Mouse (Mus musculus) layer of hippocampus, adult 2 months (tissue): ENCODE data around the gene Grcc10. TPM values are rescaled to one million over a fixed set of nuclear protein-coding genes. Genes with fewer than 3 reads are reported as not detected.

Experiments
- DNase-seq, 2 experiments: peaks; one replicate each; pipeline ENCODE4 v3.0.0; 2022; ENCODE audit warnings: low spot score in 2 of 2
- H3K27ac ChIP-seq: fragments of 200-600 bp; 2 replicates; pipeline ENCODE4 v1.8.1; 2022
- H3K4me3 ChIP-seq: fragments of 200-600 bp; 2 replicates; pipeline ENCODE4 v1.8.1; 2022; ENCODE audit warnings: mild to moderate bottlenecking
- CTCF ChIP-seq: fragments of 200-600 bp; conservative IDR thresholded peaks from 2 replicates; pipeline ENCODE4 v1.8.1; 2022; ENCODE audit warnings: antibody characterized with exemption, mild to moderate bottlenecking, moderate library complexity
- microRNA-seq, 2 experiments: library from miRNA; unstranded; fragments of <30 nt; microRNA quantifications; one replicate each; pipeline ENCODE4 v1.2.0; 2021
- total RNA-seq, 2 experiments: library from RNA; stranded (reverse); gene quantifications; 2 replicates each; pipeline ENCODE4 v1.2.3; 2021

Gene Grcc10
- total RNA-seq, 2 experiments from 2014 or later = 295 to 339 TPM

DNA sequence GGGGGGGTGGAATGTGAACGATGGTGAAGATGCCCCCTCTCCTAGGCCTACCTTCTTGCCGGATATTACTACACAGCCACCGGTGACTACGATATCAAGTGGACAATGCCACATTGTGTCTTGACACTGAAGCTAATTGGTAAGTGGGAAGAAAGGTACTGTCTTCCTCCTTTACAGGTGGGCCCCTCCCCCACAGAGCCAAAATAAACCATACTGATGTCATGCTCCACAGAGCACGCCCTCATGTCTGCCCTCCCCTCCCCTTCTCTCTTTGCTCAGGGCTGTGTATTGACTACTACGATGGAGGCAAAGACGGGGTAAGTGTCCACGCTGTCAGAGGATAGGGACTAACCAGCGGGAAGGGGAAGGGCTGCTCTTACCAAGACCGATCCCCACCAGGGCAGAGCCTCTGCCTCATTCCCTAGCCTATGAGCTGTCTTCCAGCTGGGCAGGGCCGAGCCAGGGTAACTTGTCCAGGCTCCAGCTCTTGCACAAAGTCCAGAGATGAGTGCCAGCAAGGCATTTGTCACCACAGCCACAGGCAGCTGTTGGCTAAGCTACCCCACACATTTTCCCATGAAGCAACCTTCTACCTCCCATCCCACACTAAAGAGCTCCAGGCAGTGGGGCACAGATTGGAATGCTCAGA is 41.1 kb downstream of the Grcc10 start:
- peak; percentile 67 to 76 for DNase-seq
- no peak for TF ChIP-seq CTCF
- no peak overlapping the region for H3K4me3 ChIP-seq
- H3K27ac ChIP-seq = peak overlapping the region; percentile 81

DNA sequence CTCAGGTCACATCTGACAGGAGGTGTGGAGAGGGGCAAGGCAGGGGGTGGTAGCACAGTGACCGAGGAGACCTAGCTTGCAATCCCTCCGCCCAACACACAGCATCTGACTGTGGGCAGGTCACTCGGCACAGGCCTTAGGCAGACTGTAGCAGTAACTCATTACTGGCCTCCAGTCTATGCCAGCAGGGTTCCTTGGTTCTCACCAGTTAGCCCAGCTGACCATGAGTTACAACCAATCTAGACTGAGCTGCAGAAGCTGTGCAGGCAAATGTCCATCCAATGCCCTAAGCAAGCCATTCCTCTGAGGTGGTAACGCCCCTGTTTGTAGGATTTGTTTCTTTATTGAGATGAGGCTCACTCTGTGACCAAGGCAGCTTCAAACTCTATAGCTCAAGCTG is 41.8 kb downstream of the Grcc10 start:
- no peak for DNase-seq

DNA sequence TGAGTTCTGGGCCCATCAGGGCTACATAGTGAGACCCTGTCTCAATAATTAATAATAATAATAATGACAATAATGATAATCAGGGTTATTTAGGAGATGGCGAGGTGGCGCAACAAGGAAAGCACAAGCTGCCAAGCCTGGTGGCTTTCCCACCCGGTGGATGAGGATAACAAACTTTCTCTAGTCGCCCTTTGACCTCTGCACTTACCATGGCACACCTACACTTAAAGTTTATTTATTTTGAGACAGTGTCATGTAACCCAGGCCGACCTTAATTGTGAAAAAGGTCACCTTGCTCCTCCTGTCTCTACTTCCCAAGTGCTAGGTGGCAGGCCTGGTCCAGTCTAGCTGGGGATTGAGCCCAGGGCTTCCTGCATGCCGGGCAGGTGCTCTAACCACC is 42.4 kb downstream of the Grcc10 start:
- H3K4me3 ChIP-seq = no peak overlapping the region
- no peak for TF ChIP-seq CTCF
- no peak for DNase-seq
- H3K27ac ChIP-seq = no peak overlapping the region

More for the DNA sequence above, 41.8 kb downstream of the Grcc10 start:
- TF ChIP-seq CTCF = no peak
- Histone ChIP-seq H3K27ac (peak overlapping the region; percentile 81), H3K4me3 (no peak overlapping the region)

DNA sequence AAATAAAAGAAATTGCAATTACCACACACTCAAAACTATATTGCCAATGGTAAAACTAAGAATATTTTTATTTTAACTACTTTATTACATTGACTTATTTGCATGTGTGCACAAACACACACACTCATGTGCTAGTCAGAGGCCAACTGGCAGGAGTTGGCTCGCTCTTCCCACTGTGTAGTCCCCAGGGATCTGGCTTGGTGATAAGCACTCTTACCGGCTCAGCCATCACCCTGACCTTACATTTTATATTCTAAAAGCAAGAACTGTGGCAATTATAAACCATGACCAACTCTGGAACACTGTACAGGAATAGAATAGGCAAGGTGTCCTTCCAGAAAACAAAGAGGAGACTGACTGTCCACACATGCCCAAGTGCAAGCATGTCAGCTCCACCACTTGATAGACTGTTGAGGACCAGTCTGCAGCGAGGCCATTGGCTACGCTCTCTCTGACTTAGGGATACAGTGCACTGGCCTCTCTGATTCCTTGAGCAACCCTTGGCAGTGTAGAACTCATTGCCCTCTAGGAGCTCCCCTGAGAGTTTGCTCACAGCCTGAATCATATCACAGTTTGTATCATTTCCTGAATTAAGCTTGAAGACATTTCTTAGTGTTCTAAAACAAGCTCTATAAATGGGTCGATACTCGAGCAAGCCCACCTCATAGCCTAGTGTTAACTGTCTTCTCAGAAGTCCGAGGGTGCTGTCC is 44.6 kb downstream of the Grcc10 start:
- Histone ChIP-seq H3K27ac (no peak overlapping the region), H3K4me3 (no peak overlapping the region)
- TF ChIP-seq CTCF = no peak
- no peak for DNase-seq

DNA sequence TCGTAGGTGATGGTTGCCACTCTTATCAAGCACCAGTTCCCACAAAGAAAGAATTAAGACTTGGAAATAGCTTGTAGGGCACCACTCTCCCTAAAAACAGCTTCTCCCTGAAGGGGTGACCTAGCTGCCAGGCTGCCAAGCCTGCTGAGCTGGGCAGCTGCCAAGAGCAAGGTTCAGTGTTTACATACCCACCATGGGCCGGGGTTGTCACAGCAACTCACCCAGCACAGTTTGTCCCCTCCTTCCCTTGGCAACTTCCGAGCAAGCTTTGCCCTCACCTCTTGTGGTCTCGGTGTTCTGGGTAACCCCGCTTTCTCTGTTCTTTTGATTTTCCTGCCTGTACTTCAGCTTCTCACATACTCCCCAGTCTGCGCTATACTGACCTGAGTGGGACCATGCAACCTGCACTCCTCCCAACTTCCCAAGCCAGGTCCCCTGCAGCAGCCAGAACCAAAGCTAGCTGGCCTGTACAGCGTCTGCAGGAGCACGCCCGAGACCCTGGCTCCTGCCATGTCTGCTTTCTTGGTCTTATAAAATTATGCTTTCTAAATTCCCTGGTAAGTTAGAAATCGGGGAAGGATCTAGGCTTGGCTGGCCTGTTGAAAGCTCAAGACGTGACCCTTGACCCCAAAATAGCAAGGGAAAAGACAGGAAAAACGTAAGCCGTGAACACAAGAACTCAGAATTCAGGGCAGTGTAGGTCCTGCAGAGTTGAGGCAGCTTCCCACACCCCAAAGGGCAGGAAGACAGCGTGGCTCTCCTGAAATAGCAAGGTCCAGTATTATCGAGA is 46.8 kb downstream of the Grcc10 start:
- no peak overlapping the region for H3K4me3 ChIP-seq
- DNase-seq = peak; percentile 50 to 66
- peak overlapping the region; percentile 80 for H3K27ac ChIP-seq
- no peak for TF ChIP-seq CTCF

DNA sequence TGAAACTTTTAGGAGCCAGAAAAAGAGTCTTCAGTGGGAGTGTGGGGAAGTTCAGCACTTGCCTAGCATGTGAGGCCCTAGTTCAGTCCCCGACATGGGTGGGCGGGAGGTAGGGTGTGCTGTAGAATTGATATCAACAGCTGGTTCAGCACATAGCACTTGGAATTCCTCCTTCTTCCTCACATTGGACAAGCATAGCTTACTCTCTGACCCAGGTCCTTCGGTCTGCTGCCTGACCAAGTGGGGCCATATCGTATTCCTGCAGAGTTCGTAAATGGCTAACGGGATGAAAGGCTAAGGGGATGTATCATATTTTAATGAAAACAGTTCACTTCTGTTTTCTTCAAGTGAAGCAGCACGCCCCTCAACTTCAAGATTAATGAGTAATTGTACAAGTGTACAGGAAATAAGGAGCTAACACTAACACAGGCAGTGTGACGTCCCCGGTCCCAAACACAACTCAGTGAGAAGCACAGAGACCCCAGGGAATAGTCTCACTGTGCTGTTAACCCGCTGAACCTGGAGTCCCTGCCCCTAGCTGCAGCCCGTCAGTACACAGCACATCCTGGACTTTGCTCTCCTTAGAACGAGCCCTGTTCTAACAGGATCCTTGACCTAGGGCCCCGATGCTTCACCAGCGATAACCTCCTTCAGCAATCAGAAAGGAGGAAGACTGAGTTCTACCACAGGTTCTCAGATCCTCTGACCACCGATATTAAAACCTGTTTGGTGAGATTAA is 47.8 kb downstream of the Grcc10 start:
- no peak for TF ChIP-seq CTCF
- H3K4me3 ChIP-seq = no peak overlapping the region
- peak overlapping the region; percentile 80 for H3K27ac ChIP-seq
- no peak for DNase-seq

DNA sequence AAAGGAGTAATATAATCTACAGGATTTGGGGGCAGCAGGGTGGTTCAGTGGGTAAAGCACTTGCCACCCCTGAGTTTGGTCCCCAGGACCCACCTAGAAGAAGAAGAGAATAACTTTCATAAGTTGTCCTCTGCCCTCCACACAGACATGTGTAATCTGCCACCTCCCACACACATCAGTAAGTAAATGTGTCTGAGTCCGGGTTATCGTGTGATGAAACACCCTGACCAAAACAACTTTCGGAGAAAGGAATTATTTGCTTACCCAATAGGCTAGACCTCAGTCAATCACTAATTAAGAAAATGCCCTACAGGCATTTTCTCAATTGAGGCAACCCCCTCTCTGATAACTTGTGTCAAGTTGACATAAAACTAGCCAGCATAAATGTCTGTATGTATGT is 50.7 kb downstream of the Grcc10 start:
- no peak for TF ChIP-seq CTCF
- no peak overlapping the region for H3K4me3 ChIP-seq
- DNase-seq = no peak
- no peak overlapping the region for H3K27ac ChIP-seq

Small RNAs within 50 kb of the gene (microRNA-seq; reads per million reads assigned to microRNA genes)
- 3.1 to 3.2 reads per million in 2 experiments for gene Mir141
- 29.6 to 45.0 reads per million in 2 experiments for gene Mir200c

Other genes with a start within 250 kb of the Grcc10 start
- under 1 TPM; 0.27 to 0.28 TPM for gene C1rl, start 248.3 kb downstream of the Grcc10 start, total RNA-seq
- gene C1ra, start 229.0 kb downstream of the Grcc10 start, total RNA-seq = under 1 TPM; 0.72 to 0.86 TPM
- 1 to 10 TPM in 1 of 2 experiments, under 1 TPM in 1; 0.79 to 1.2 TPM for gene C1s1, start 199.0 kb downstream of the Grcc10 start, total RNA-seq
- not detected for gene C1rb, start 171.1 kb downstream of the Grcc10 start, total RNA-seq
- under 1 TPM; 0.26 to 0.52 TPM for gene C1s2, start 105.3 kb downstream of the Grcc10 start, total RNA-seq
- 10 to 100 TPM; 31.0 to 32.6 TPM for gene Lpcat3, start 78.3 kb downstream of the Grcc10 start, total RNA-seq
- gene Emg1, start 29.2 kb downstream of the Grcc10 start, total RNA-seq = 10 to 100 TPM; 58.0 to 58.7 TPM
- gene Phb2, start 29.0 kb downstream of the Grcc10 start, total RNA-seq = 100 to 1,000 TPM; 121 to 124 TPM
- gene Ptpn6, start 2.7 kb downstream of the Grcc10 start, total RNA-seq = 1 to 10 TPM; 5.5 to 6.6 TPM
- gene Gm45234, start 14.6 kb upstream of the Grcc10 start, total RNA-seq = not detected
- gene Atn1, start 15.2 kb upstream of the Grcc10 start, total RNA-seq = 100 to 1,000 TPM; 159 to 164 TPM
- 1,000 to 10,000 TPM in 1 of 2 experiments, 100 to 1,000 TPM in 1; 981 to 1,025 TPM for gene Eno2, start 28.3 kb upstream of the Grcc10 start, total RNA-seq
- gene Lrrc23, start 38.4 kb upstream of the Grcc10 start, total RNA-seq = 1 to 10 TPM; 1.4 to 1.6 TPM
- gene Spsb2, start 67.3 kb upstream of the Grcc10 start, total RNA-seq = 1 to 10 TPM; 3.4 to 4.6 TPM
- gene Tpi1, start 72.9 kb upstream of the Grcc10 start, total RNA-seq = 100 to 1,000 TPM; 713 to 768 TPM
- 100 to 1,000 TPM; 185 to 198 TPM for gene Usp5, start 88.1 kb upstream of the Grcc10 start, total RNA-seq
- 1 to 10 TPM in 1 of 2 experiments, under 1 TPM in 1; 0.47 to 1.3 TPM for gene Cdca3, start 88.2 kb upstream of the Grcc10 start, total RNA-seq
- gene Gnb3, start 98.9 kb upstream of the Grcc10 start, total RNA-seq = under 1 TPM in 1 of 2 experiments, not detected in 1; 0.20 TPM
- 10 to 100 TPM; 33.7 to 36.7 TPM for gene P3h3, start 116.4 kb upstream of the Grcc10 start, total RNA-seq
- 100 to 1,000 TPM; 181 to 199 TPM for gene Gpr162, start 122.6 kb upstream of the Grcc10 start, total RNA-seq
- under 1 TPM; 0.18 to 0.47 TPM for gene Cd4, start 146.8 kb upstream of the Grcc10 start, total RNA-seq
- gene Lag3, start 170.3 kb upstream of the Grcc10 start, total RNA-seq = 1 to 10 TPM; 1.3 to 1.7 TPM
- gene Ptms, start 178.7 kb upstream of the Grcc10 start, total RNA-seq = 1,000 to 10,000 TPM in 1 of 2 experiments, 100 to 1,000 TPM in 1; 991 to 1,057 TPM
- gene Mlf2, start 190.0 kb upstream of the Grcc10 start, total RNA-seq = 100 to 1,000 TPM; 627 to 642 TPM
- 100 to 1,000 TPM; 136 to 151 TPM for gene Cops7a, start 224.2 kb upstream of the Grcc10 start, total RNA-seq